Mouse (Mus musculus): ENCODE data around the gene Gm10134. TPM values are rescaled to one million over a fixed set of nuclear protein-coding genes. Genes with fewer than 3 reads are reported as not detected.

Gene Gm10134
- polyA plus RNA-seq, 2 experiments: not detected

DNA sequence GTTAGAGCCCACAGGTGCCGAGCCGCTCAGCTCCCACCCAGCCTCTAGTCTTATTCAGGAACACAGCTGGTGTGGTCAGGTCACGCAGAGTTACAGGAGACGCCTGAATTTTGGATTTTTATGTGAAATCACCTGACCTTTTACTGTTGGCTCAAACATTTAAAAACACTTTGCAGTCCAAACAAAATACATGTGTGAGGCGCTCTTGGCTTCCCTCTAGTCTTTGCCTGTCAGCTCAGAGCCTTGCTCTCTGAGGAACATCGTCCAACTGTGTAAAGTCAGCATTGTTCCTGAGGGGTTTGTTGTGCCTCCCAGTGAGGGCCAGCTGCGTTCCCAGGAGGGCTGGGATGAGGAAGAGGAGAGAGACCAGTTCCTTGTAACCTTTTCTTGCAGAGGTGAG is 24.4 kb downstream of the Gm10134 start:
- Histone ChIP-seq H3K27me3 (ENCODE audit: control insufficient read depth, insufficient read depth, low read length) (no peaks in the 10 kb centered on the region), H3K4me1 (replicated peaks; ENCODE audit: control insufficient read depth in 2 of 2, insufficient read depth in 2 of 2, low read length in 1 of 2) (peaks cover 0 to 3% of the 10 kb centered on the region in 2 experiments; a peak in 1 of 4 replicates), H3K36me3 (replicated peaks; ENCODE audit: control insufficient read depth, insufficient read depth, low read depth) (no peaks in the 10 kb centered on the region), H3K27ac (no peak overlapping the region), H3K9me3 (ENCODE audit: control insufficient read depth, low read length) (no peaks in the 10 kb centered on the region), H3K9ac (replicated peaks) (no peak overlapping the region), H3K4me3 (ENCODE audit: insufficient read depth in 1 of 2, low read depth in 2 of 2, low read length in 2 of 2) (no peak overlapping the region), H3K4me2 (ENCODE audit: low read depth) (no peak overlapping the region)
- 57% methylated on average over 7 of the region's 7 CpGs for WGBS (ENCODE audit: insufficient replicate concordance)
- DNase-seq (ENCODE audit: low read depth in 3 of 3, low spot score in 3 of 3) (no peak), ATAC-seq (ENCODE audit: insufficient read depth) (no peak)
- no peak for TF ChIP-seq EP300 (IDR thresholded peaks at IDR 0.05; ENCODE audit: low read depth)
- TF ChIP-seq CTCF (IDR thresholded peaks at IDR 0.05; ENCODE audit: low read depth): no peak

- Histone ChIP-seq H3K9ac (replicated peaks) (no peak overlapping the region), H3K36me3 (replicated peaks; ENCODE audit: control insufficient read depth, insufficient read depth, low read depth) (no peaks in the 10 kb centered on the region), H3K4me3 (ENCODE audit: insufficient read depth in 1 of 2, low read depth in 2 of 2, low read length in 2 of 2) (peak overlapping the region; percentile 53 to 57), H3K9me3 (ENCODE audit: control insufficient read depth, low read length) (no peaks in the 10 kb centered on the region), H3K27me3 (ENCODE audit: control insufficient read depth, insufficient read depth, low read length) (no peaks in the 10 kb centered on the region), H3K27ac (no peak overlapping the region), H3K4me1 (replicated peaks; ENCODE audit: control insufficient read depth in 2 of 2, insufficient read depth in 2 of 2, low read length in 1 of 2) (no peaks in the 10 kb centered on the region), H3K4me2 (ENCODE audit: low read depth) (peak overlapping the region; percentile 51)
- DNase-seq (ENCODE audit: low read depth in 3 of 3, low spot score in 3 of 3): peak in 2 of 3 experiments; percentile 37 to 49
- ATAC-seq (ENCODE audit: insufficient read depth): peak; percentile 78
- TF ChIP-seq EP300 (IDR thresholded peaks at IDR 0.05; ENCODE audit: low read depth) (no peak), CTCF (IDR thresholded peaks at IDR 0.05; ENCODE audit: low read depth) (peak; percentile 10; the same call in 1 of the 2 replicates)
- WGBS (ENCODE audit: insufficient replicate concordance): 2% methylated on average over 49 of the region's 49 CpGs
These were observed 27.3 kb downstream of the Gm10134 start for GRCm38 (mm10) chr2:28532938-28533771.

- Histone ChIP-seq H3K9ac (replicated peaks) (no peak overlapping the region), H3K4me1 (replicated peaks; ENCODE audit: control insufficient read depth in 2 of 2, insufficient read depth in 2 of 2, low read length in 1 of 2) (no peaks in the 10 kb centered on the region)
- 49% methylated on average over 7 of the region's 7 CpGs for WGBS (ENCODE audit: insufficient replicate concordance)
These were observed 28.1 kb downstream of the Gm10134 start for GRCm38 (mm10) chr2:28533901-28534435.

DNA sequence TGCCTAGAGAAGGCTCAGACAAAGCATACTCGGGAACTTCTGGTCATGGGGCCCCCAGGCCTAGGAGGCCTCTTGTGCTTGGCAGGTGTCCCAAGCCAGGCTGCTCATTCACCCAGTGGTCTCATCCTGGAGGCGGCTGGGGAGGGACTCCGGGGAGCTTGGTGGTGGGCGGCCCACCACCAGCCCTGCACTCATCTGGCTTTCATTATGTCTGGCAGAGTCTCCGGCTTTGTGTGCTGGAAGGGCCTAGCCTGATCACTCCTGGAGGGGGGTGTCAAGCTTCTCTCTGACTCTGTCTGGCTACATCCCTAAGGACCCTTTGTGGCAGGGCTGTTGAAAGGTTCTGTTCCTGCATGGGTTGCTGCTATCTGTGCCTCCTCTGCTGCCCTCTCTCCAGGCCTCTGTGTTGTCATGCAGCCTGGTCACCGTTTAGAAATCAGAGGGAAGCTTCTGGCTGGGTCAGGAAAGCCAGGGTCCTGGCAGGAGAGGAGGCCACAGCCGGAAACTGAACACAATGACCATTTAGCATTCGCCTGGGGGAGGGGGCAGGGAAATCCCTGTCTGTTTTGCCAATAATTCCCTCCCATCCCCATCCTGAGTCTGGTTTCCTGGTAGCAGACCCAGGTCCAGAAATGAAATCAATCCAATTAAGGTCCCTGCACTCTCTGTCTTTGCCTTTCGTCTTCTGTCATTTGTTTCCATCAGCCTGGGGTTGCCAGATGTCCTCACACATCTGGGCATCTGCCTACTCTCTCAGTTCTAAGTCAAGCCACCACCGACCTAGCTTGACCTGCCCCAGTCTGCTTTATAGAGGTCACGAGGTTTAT is 28.8 kb downstream of the Gm10134 start:
- Histone ChIP-seq H3K27ac (no peak overlapping the region), H3K4me3 (ENCODE audit: insufficient read depth in 1 of 2, low read depth in 2 of 2, low read length in 2 of 2) (no peak overlapping the region), H3K9me3 (ENCODE audit: control insufficient read depth, low read length) (no peaks in the 10 kb centered on the region), H3K36me3 (replicated peaks; ENCODE audit: control insufficient read depth, insufficient read depth, low read depth) (no peaks in the 10 kb centered on the region), H3K4me1 (replicated peaks; ENCODE audit: control insufficient read depth in 2 of 2, insufficient read depth in 2 of 2, low read length in 1 of 2) (no peaks in the 10 kb centered on the region), H3K4me2 (ENCODE audit: low read depth) (no peak overlapping the region), H3K9ac (replicated peaks) (no peak overlapping the region), H3K27me3 (ENCODE audit: control insufficient read depth, insufficient read depth, low read length) (no peaks in the 10 kb centered on the region)
- 53% methylated on average over 11 of the region's 11 CpGs for WGBS (ENCODE audit: insufficient replicate concordance)
- ATAC-seq (ENCODE audit: insufficient read depth) (no peak), DNase-seq (ENCODE audit: low read depth in 3 of 3, low spot score in 3 of 3) (no peak)
- no peak for TF ChIP-seq CTCF (IDR thresholded peaks at IDR 0.05; ENCODE audit: low read depth)
- TF ChIP-seq EP300 (IDR thresholded peaks at IDR 0.05; ENCODE audit: low read depth): no peak

More at GRCm38 (mm10) chr2:28533901-28534435, 28.1 kb downstream of the Gm10134 start:
- Histone ChIP-seq H3K27me3 (ENCODE audit: control insufficient read depth, insufficient read depth, low read length) (no peaks in the 10 kb centered on the region), H3K27ac (no peak overlapping the region), H3K4me2 (ENCODE audit: low read depth) (peak overlapping the region; percentile 51), H3K4me3 (ENCODE audit: insufficient read depth in 1 of 2, low read depth in 2 of 2, low read length in 2 of 2) (peak overlapping the region in 1 of 2 experiments; percentile 53; a peak in 1 of 4 replicates), H3K36me3 (replicated peaks; ENCODE audit: control insufficient read depth, insufficient read depth, low read depth) (no peaks in the 10 kb centered on the region), H3K9me3 (ENCODE audit: control insufficient read depth, low read length) (no peaks in the 10 kb centered on the region)
- ATAC-seq (ENCODE audit: insufficient read depth): no peak
- TF ChIP-seq CTCF (IDR thresholded peaks at IDR 0.05; ENCODE audit: low read depth): no peak
- no peak for TF ChIP-seq EP300 (IDR thresholded peaks at IDR 0.05; ENCODE audit: low read depth)
- no peak for DNase-seq (ENCODE audit: low read depth in 3 of 3, low spot score in 3 of 3)

DNA sequence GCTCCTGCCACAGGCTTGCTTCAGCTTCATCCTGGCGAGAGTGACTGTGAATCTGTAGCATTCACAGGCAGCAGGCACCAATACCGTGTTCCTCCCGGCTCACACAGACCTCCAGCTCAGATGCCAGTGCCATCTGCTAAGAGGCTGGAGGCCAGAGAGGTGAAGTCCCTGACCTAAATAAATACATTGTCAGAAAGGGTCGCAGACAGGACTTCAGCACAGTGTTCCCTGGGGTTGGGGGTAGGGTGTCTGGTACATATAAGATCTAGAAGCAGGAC is 29.3 kb downstream of the Gm10134 start:
- ATAC-seq (ENCODE audit: insufficient read depth) (no peak), DNase-seq (ENCODE audit: low read depth in 3 of 3, low spot score in 3 of 3) (no peak)
- Histone ChIP-seq H3K4me2 (ENCODE audit: low read depth) (no peak overlapping the region), H3K4me1 (replicated peaks; ENCODE audit: control insufficient read depth in 2 of 2, insufficient read depth in 2 of 2, low read length in 1 of 2) (no peaks in the 10 kb centered on the region), H3K4me3 (ENCODE audit: insufficient read depth in 1 of 2, low read depth in 2 of 2, low read length in 2 of 2) (no peak overlapping the region), H3K27ac (no peak overlapping the region), H3K36me3 (replicated peaks; ENCODE audit: control insufficient read depth, insufficient read depth, low read depth) (no peaks in the 10 kb centered on the region), H3K27me3 (ENCODE audit: control insufficient read depth, insufficient read depth, low read length) (no peaks in the 10 kb centered on the region), H3K9me3 (ENCODE audit: control insufficient read depth, low read length) (no peaks in the 10 kb centered on the region), H3K9ac (replicated peaks) (no peak overlapping the region)
- no peak for TF ChIP-seq CTCF (IDR thresholded peaks at IDR 0.05; ENCODE audit: low read depth)
- 57% methylated on average over 4 of the region's 4 CpGs for WGBS (ENCODE audit: insufficient replicate concordance)
